8 mouse cellular contexts compared by ENCODE assay signal in genomic region chr15:12203512-12204318, GRCm38 (mm10). TPM values are rescaled to one million over a fixed set of nuclear protein-coding genes. Genes with fewer than 3 reads are reported as not detected.
DNase-seq lines count a peak whose midpoint lies in the region; ATAC-seq and TF ChIP-seq lines count a peak whose summit lies in the region.

No protein-coding gene starts in this region.

- no peak overlapping the region for H3K9ac ChIP-seq in liver, adult 2 months (ENCODE audit: low read depth, low read length)
- H3K9ac ChIP-seq in intestine, postnatal 0 days (ENCODE audit: low read depth, low read length) = no peak overlapping the region
- H3K9ac ChIP-seq in midbrain, embryonic 11.5 days (ENCODE audit: low read length) = peak overlapping the region; percentile 59; the same call in 1 of the 2 replicates

- 28% methylated on average over 10 of the region's 10 CpGs for WGBS in liver, adult 2 months
- 20% methylated on average over 10 of the region's 10 CpGs for WGBS in intestine, postnatal 0 days
- 42% methylated on average over 10 of the region's 10 CpGs for WGBS in midbrain, embryonic 11.5 days

- no peaks in the 10 kb centered on the region for H3K36me3 ChIP-seq in liver, adult 2 months (ENCODE audit: control insufficient read depth, insufficient read depth, low read length)
- H3K36me3 ChIP-seq in intestine, postnatal 0 days (ENCODE audit: control insufficient read depth, insufficient read depth) = no peaks in the 10 kb centered on the region
- no peaks in the 10 kb centered on the region for H3K36me3 ChIP-seq in midbrain, embryonic 11.5 days (ENCODE audit: control insufficient read depth, insufficient read depth, low read length)

- TF ChIP-seq CTCF in liver, adult 2 months (IDR thresholded peaks at IDR 0.05; ENCODE audit: low read depth, low read length) = no peak
- TF ChIP-seq CTCF in intestine, postnatal 0 days (IDR thresholded peaks at IDR 0.05; ENCODE audit: low read depth) = no peak

- intact Hi-C loops in left cerebral cortex, postnatal 4 days (cut with DNase I) = no loop called here

- ATAC-seq in intestine, postnatal 0 days = no peak
- ATAC-seq in midbrain, embryonic 11.5 days (ENCODE audit: low FRiP score) = no peak

- no peak for DNase-seq in liver, adult 2 months (ENCODE audit: extremely low read depth, low read depth, low spot score)
- DNase-seq in liver = no peak
- DNase-seq in embryo, embryonic 9.5 days (ENCODE audit: extremely low spot score) = peak; percentile 55
- no peak for DNase-seq in midbrain, embryonic 11.5 days (ENCODE audit: low spot score, missing footprints)
- DNase-seq in left cerebral cortex, postnatal 4 days = no peak
- no peak for DNase-seq in right cerebral cortex, postnatal 4 days
- no peak for DNase-seq in urinary bladder, postnatal 4 days (ENCODE audit: low spot score in 2 of 2)

- no peaks in the 10 kb centered on the region for H3K9me3 ChIP-seq in intestine, postnatal 0 days (ENCODE audit: control insufficient read depth)
- no peaks in the 10 kb centered on the region for H3K9me3 ChIP-seq in midbrain, embryonic 11.5 days (ENCODE audit: control insufficient read depth, low read length)

- TF ChIP-seq POLR2A in liver, adult 2 months (IDR thresholded peaks at IDR 0.05; ENCODE audit: extremely low read depth, insufficient read depth, low read length) = no peak

- H3K4me3 ChIP-seq in liver, adult 2 months (ENCODE audit: insufficient read depth, low read depth, low read length) = no peak overlapping the region
- peak overlapping the region; percentile 98 for H3K4me3 ChIP-seq in intestine, postnatal 0 days (ENCODE audit: low read depth, low read length)
- peak overlapping the region; percentile 96 for H3K4me3 ChIP-seq in midbrain, embryonic 11.5 days (ENCODE audit: low read depth, low read length)

- H3K4me2 ChIP-seq in intestine, postnatal 0 days (replicated peaks; ENCODE audit: low read depth) = peak overlapping the region; percentile 63
- peak overlapping the region; percentile 43 for H3K4me2 ChIP-seq in midbrain, embryonic 11.5 days

- peak overlapping the region; percentile 21; the same call in 1 of the 2 replicates for H3K27ac ChIP-seq in liver, adult 2 months (replicated peaks; ENCODE audit: insufficient read depth, low read depth, low read length)
- H3K27ac ChIP-seq in intestine, postnatal 0 days (ENCODE audit: low read depth, low read length) = peak overlapping the region; percentile 96; the same call in 1 of the 2 replicates
- H3K27ac ChIP-seq in midbrain, embryonic 11.5 days (ENCODE audit: low read depth, low read length) = peak overlapping the region; percentile 79

- no peaks in the 10 kb centered on the region for H3K27me3 ChIP-seq in liver, adult 2 months (ENCODE audit: control insufficient read depth, insufficient read depth, low read length)
- no peaks in the 10 kb centered on the region for H3K27me3 ChIP-seq in intestine, postnatal 0 days (replicated peaks; ENCODE audit: control insufficient read depth, insufficient read depth, low read length)
- H3K27me3 ChIP-seq in midbrain, embryonic 11.5 days (ENCODE audit: control insufficient read depth, insufficient read depth, low read length) = no peaks in the 10 kb centered on the region

- peaks cover 14% of the 10 kb centered on the region for H3K79me2 ChIP-seq in liver, adult 2 months (ENCODE audit: control insufficient read depth, insufficient read depth, low read length)

- peaks cover 26% of the 10 kb centered on the region for H3K4me1 ChIP-seq in liver, adult 2 months (ENCODE audit: control insufficient read depth, insufficient read depth, low read length)
- peaks cover 7% of the 10 kb centered on the region; the same call in 1 of the 2 replicates for H3K4me1 ChIP-seq in intestine, postnatal 0 days (replicated peaks; ENCODE audit: control insufficient read depth, insufficient read depth, low read length)
- H3K4me1 ChIP-seq in midbrain, embryonic 11.5 days (ENCODE audit: control insufficient read depth, insufficient read depth, low read length) = peaks cover 28% of the 10 kb centered on the region

RNA-seq across cellular contexts. Expression of gene Mtmr12, which starts 1.1 kb away (rescaled TPM):
- 3.4 and 4.4 TPM in 2 replicates for total RNA-seq in liver, adult 2 months (2014; rRNA removed)
- polyA plus RNA-seq in liver, adult 2 months (2012; rRNA removed) = 5.7 and 6.5 TPM in 2 replicates
- 6.6 and 7.0 TPM in 2 replicates for polyA plus RNA-seq in intestine, postnatal 0 days (2015; fragmentation: Nextera tagmentation; extraction: Ambion mirVana)
- polyA plus RNA-seq in midbrain, embryonic 11.5 days (2014; fragmentation: Nextera tagmentation; extraction: Ambion mirVana) = 16.5 and 17.7 TPM in 2 replicates
- 10 to 100 TPM; 15.5 to 16.1 TPM for total RNA-seq in left cerebral cortex, postnatal 4 days (2021)

Comparison
In these comparisons a context has a peak if more than half of its experiments do, and no peak if none do; other contexts are left out.
1. H3K27ac ChIP-seq: peak in every context shown above with its lines; median percentile 96 in intestine, postnatal 0 days; 79 in midbrain, embryonic 11.5 days; 21 in liver, adult 2 months.